In genomic region chr7:75645156-75645933, GRCm38 (mm10) we compare ENCODE assay signal across 15 mouse cellular contexts.
DNase-seq lines count a peak whose midpoint lies in the region; ATAC-seq and TF ChIP-seq lines count a peak whose summit lies in the region.
"Had no signal": no experiment of that assay in that cellular context is flagged by ENCODE, and none has a peak within 500 bp of the region (broad histone marks: within the 10 kb centered on the region; RNA-seq: fewer than 3 reads in every experiment).

No protein-coding gene starts in this region.

- peaks cover 62% of the 10 kb centered on the region for H3K36me3 ChIP-seq in heart, adult 2 months (ENCODE audit: control insufficient read depth, insufficient read depth, low read length)
- H3K36me3 ChIP-seq in kidney, adult 2 months (ENCODE audit: control insufficient read depth, insufficient read depth, low read length) = no peaks in the 10 kb centered on the region
- H3K36me3 ChIP-seq: forebrain, embryonic 12.5 days; heart, embryonic 10.5 days had no signal

- TF ChIP-seq POLR2A in heart, adult 2 months (IDR thresholded peaks at IDR 0.05; ENCODE audit: insufficient read depth, low read depth, low read length) = no peak
- TF ChIP-seq POLR2A in kidney, adult 2 months (IDR thresholded peaks at IDR 0.05; ENCODE audit: low read depth, low read length) = no peak
- no peak for TF ChIP-seq POLR2A in embryonic fibroblast, embryonic 13.5 days (IDR thresholded peaks at IDR 0.05; ENCODE audit: low read depth, low read length)

- WGBS in heart, adult 2 months = 52% methylated on average over 5 of the region's 5 CpGs
- 64% methylated on average over 5 of the region's 5 CpGs for WGBS in kidney, adult 2 months

- intact Hi-C loops in heart, adult 2 months (cut with DNase I) = loop anchor here (10.0 kb wide), 1 partner anchor 179 kb away; no protein-coding TSS in a partner anchor
- intact Hi-C loops in heart, postnatal 36 days (cut with DNase I) = loop anchor here (10.0 kb wide), 1 partner anchor 179 kb away; no protein-coding TSS in a partner anchor

- peak overlapping the region; percentile 30; the same call in 1 of the 2 replicates for H3K9ac ChIP-seq in heart, adult 2 months (ENCODE audit: low read depth, low read length)
- H3K9ac ChIP-seq: forebrain, embryonic 12.5 days had no signal

- TF ChIP-seq EP300 in heart, adult 2 months (IDR thresholded peaks at IDR 0.05; ENCODE audit: insufficient read depth, low read depth, low read length) = no peak

- peaks cover 6% of the 10 kb centered on the region for H3K79me2 ChIP-seq in heart, adult 2 months (replicated peaks; ENCODE audit: control insufficient read depth, insufficient read depth, low read length)

- DNase-seq in heart, adult 2 months = no peak
- no peak for DNase-seq in heart, postnatal 36 days
- DNase-seq in kidney, adult 2 months = peak; percentile 61
- no peak for DNase-seq in kidney, postnatal 10 days
- DNase-seq in 3T3-L1 (ENCODE audit: low read depth, low spot score) = peak; percentile 47
- no peak for DNase-seq in frontal cortex, postnatal 25 days (ENCODE audit: low spot score in 2 of 2)
- DNase-seq: adrenal gland, adult 2 months; cerebellum, adult 9-11 months; kidney, adult 8-10 months; left cerebral cortex, postnatal 4 days; lung, postnatal 4 days had no signal

- TF ChIP-seq CTCF in heart, adult 2 months (IDR thresholded peaks at IDR 0.05) = no peak
- TF ChIP-seq CTCF in kidney, adult 2 months (conservative IDR thresholded peaks at IDR 0.05; ENCODE audit: insufficient read depth, insufficient read length, low read depth, low read length) = no peak
- no peak for TF ChIP-seq CTCF in embryonic fibroblast, embryonic 13.5 days (IDR thresholded peaks at IDR 0.05; ENCODE audit: borderline replicate concordance, insufficient read depth, low read length)

- no peaks in the 10 kb centered on the region for H3K27me3 ChIP-seq in heart, adult 2 months (ENCODE audit: control insufficient read depth, insufficient read depth, low read length)
- no peaks in the 10 kb centered on the region for H3K27me3 ChIP-seq in kidney, adult 2 months (replicated peaks; ENCODE audit: control insufficient read depth, insufficient read depth, low read length)
- H3K27me3 ChIP-seq: forebrain, embryonic 12.5 days had no signal

- peaks cover 38% of the 10 kb centered on the region for H3K4me1 ChIP-seq in heart, adult 2 months (ENCODE audit: control insufficient read depth, insufficient read depth, low read length)
- peaks cover 25% of the 10 kb centered on the region for H3K4me1 ChIP-seq in kidney, adult 2 months (ENCODE audit: control insufficient read depth, insufficient read depth, low read length)
- peaks cover 32% of the 10 kb centered on the region for H3K4me1 ChIP-seq in embryonic fibroblast, embryonic 13.5 days (ENCODE audit: control insufficient read depth, insufficient read depth, low read length)

- peak overlapping the region; percentile 76 for H3K27ac ChIP-seq in heart, adult 2 months
- H3K27ac ChIP-seq in kidney, adult 2 months (ENCODE audit: insufficient read depth, low read depth, low read length) = peak overlapping the region; percentile 86
- H3K27ac ChIP-seq in embryonic fibroblast, embryonic 13.5 days (ENCODE audit: insufficient read depth, low read length) = peak overlapping the region; percentile 99
- H3K27ac ChIP-seq: forebrain, embryonic 12.5 days; heart, embryonic 10.5 days had no signal

- ATAC-seq in granulocyte monocyte progenitor cell, adult 5-6 weeks (replicated peaks; ENCODE audit: poor library complexity, severe bottlenecking) = no peak

- H3K4me3 ChIP-seq in heart, adult 2 months = no peak overlapping the region
- peak overlapping the region; percentile 25; the same call in 1 of the 2 replicates for H3K4me3 ChIP-seq in kidney, adult 2 months (ENCODE audit: insufficient read depth, low read depth, low read length)
- H3K4me3 ChIP-seq in embryonic fibroblast, embryonic 13.5 days (ENCODE audit: insufficient read depth, low read length) = peak overlapping the region; percentile 89
- H3K4me3 ChIP-seq: forebrain, embryonic 12.5 days; heart, embryonic 10.5 days had no signal

Comparison
In these comparisons a context has a peak if more than half of its experiments do, and no peak if none do; other contexts are left out.
1. DNase-seq: peak in kidney, adult 2 months (single experiment) and 3T3-L1 (single experiment); none in heart, adult 2 months (0 of 2), heart, postnatal 36 days (0 of 2), kidney, postnatal 10 days (single experiment) and frontal cortex, postnatal 25 days (0 of 2).
2. Peak in every context shown above with its lines, with median percentiles within 50 percentile points of each other: H3K27ac ChIP-seq.